Mouse (Mus musculus) liver, embryonic 11.5 days (tissue): ENCODE data around the gene Irf3. TPM values are rescaled to one million over a fixed set of nuclear protein-coding genes. Genes with fewer than 3 reads are reported as not detected.

Experiments used
- ATAC-seq: fragments of 200-750 bp; cut with Nextera tagmentation; replicated peaks from 2 replicates; pipeline ENCODE4 v1.8.0; 2017; ENCODE audit warnings: moderate number of reproducible peaks, mild to moderate bottlenecking, moderate TSS enrichment, moderate library complexity; ENCODE audit not compliant: low FRiP score
- DNase-seq: peaks from one replicate; pipeline ENCODE4 v3.0.0-alpha.2; 2017; ENCODE audit warnings: low spot score
- H3K27ac ChIP-seq: fragments of 300-500 bp; sonication (generic); 2 replicates; pipeline ENCODE4 v1.5.1; 2014; ENCODE audit warnings: mild to moderate bottlenecking, low read depth, low read length, control low read depth
- H3K27me3 ChIP-seq: fragments of 300-500 bp; sonication (generic); replicated peaks from 2 replicates; pipeline ENCODE4 v1.6.1; 2014; ENCODE audit warnings: low read length, mixed read lengths; ENCODE audit not compliant: control insufficient read depth, insufficient read depth
- H3K36me3 ChIP-seq: fragments of 300-500 bp; sonication (generic); 2 replicates; pipeline ENCODE4 v1.6.1; 2014; ENCODE audit warnings: mild to moderate bottlenecking, low read length, moderate library complexity, mixed read lengths; ENCODE audit not compliant: control insufficient read depth, insufficient read depth
- H3K4me1 ChIP-seq: fragments of 300-500 bp; sonication (generic); replicated peaks from 2 replicates; pipeline ENCODE4 v1.6.1; 2014; ENCODE audit warnings: low read length, mixed read lengths; ENCODE audit not compliant: control insufficient read depth, insufficient read depth
- H3K4me2 ChIP-seq: fragments of 300-500 bp; sonication (generic); 2 replicates; pipeline ENCODE4 v1.6.1; 2014; ENCODE audit warnings: mild to moderate bottlenecking, control low read depth, moderate library complexity
- H3K4me3 ChIP-seq: fragments of 300-500 bp; sonication (generic); 2 replicates; pipeline ENCODE4 v1.5.1; 2014; ENCODE audit warnings: low read depth, low read length, control low read depth
- H3K9ac ChIP-seq: fragments of 300-500 bp; sonication (generic); 2 replicates; pipeline ENCODE4 v1.6.1; 2014; ENCODE audit warnings: low read depth, low read length, control low read depth
- H3K9me3 ChIP-seq: fragments of 300-500 bp; sonication (generic); 2 replicates; pipeline ENCODE4 v1.6.1; 2016; ENCODE audit warnings: low read length, inconsistent platforms, mixed read lengths; ENCODE audit not compliant: control insufficient read depth
- WGBS: fragments of 180-500 bp; shearing (Covaris S2); extraction: QIAGEN DNeasy Blood & Tissue Kit; methylation state at CpG from one replicate; pipeline ENCODE4 v1.1.7; 2014; 5-methylcytosine and 5-hydroxymethylcytosine counted together
- polyA plus RNA-seq: library from polyadenylated mRNA; unstranded; fragments of >200 nt; fragmentation: Nextera tagmentation; extraction: Ambion mirVana; gene quantifications from 2 replicates; pipeline ENCODE4 v1.2.1, GENCODE M21; 2014

Irf3 gene
- polyA plus RNA-seq, 1 experiment from 2014 or later = 88.4 TPM

- H3K9ac ChIP-seq = no peak overlapping the region
- no peaks in the 10 kb centered on the region for H3K4me1 ChIP-seq
- no peak overlapping the region for H3K4me3 ChIP-seq
- no peak overlapping the region for H3K27ac ChIP-seq
- ATAC-seq = no peak
- no peak for DNase-seq
- H3K9me3 ChIP-seq = no peaks in the 10 kb centered on the region
- 95% methylated on average over 29 of the region's 29 CpGs for WGBS
- H3K4me2 ChIP-seq = no peak overlapping the region
- no peaks in the 10 kb centered on the region for H3K27me3 ChIP-seq
- H3K36me3 ChIP-seq = peaks cover 84% of the 10 kb centered on the region
These were observed 9.7 kb downstream of the Irf3 start for GRCm38 (mm10) chr7:45007141-45007540.

DNA sequence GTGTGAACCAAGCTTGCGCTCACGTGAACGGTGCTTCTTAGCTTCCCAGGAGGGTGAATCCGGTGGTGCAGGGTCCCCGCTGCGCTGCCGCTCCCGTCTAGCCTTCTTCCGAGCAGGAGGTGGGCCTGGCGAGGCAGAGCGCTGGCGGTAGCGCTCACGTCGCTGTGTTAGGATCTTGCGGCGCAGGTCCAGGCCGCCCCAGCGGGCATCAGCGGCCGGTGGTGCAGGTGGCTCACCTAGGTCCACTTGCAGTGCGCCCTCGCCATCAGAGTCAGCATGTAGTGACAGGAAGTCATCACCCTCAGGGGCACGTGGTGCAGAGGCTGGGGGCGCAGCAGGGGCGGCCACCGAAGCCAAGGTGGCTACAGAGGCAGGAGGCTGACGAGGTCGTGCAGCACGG lies 10.4 kb downstream of the Irf3 start:
- no peak for DNase-seq
- no peak overlapping the region for H3K4me3 ChIP-seq
- H3K4me2 ChIP-seq = no peak overlapping the region
- no peaks in the 10 kb centered on the region for H3K9me3 ChIP-seq
- WGBS = 96% methylated on average over 30 of the region's 30 CpGs
- no peaks in the 10 kb centered on the region for H3K27me3 ChIP-seq
- peaks cover 83% of the 10 kb centered on the region for H3K36me3 ChIP-seq
- no peak for ATAC-seq
- H3K9ac ChIP-seq = no peak overlapping the region
- no peak overlapping the region for H3K27ac ChIP-seq
- H3K4me1 ChIP-seq = peaks cover 2% of the 10 kb centered on the region; the same call in 1 of the 2 replicates

DNA sequence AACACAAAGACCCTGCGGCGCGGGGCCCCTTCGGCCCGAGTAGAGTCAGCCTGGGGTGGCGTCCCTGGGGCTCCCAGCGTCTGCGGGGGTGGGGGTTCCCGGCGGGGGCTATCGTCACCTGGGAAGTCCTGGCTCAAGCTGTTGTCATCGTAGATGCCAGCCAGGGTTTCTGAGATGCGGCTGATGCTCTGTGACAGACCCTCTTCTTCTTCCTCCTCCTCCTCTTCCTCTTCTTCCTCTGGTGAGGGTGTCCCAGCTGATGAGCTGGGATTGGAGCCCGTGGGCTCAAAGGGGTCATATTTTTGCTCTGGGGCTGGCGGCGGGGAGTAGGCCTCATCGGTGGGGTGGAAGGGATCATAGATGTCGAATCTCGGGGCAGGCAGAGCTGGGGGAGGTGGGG lies 11.0 kb downstream of the Irf3 start:
- Histone ChIP-seq H3K36me3 (peaks cover 83% of the 10 kb centered on the region), H3K4me3 (no peak overlapping the region), H3K4me1 (peaks cover 7% of the 10 kb centered on the region; the same call in 1 of the 2 replicates), H3K9ac (no peak overlapping the region), H3K9me3 (no peaks in the 10 kb centered on the region), H3K4me2 (no peak overlapping the region), H3K27ac (no peak overlapping the region), H3K27me3 (no peaks in the 10 kb centered on the region)
- no peak for DNase-seq
- 94% methylated on average over 19 of the region's 19 CpGs for WGBS
- no peak for ATAC-seq

- no peak for ATAC-seq
- Histone ChIP-seq H3K4me2 (no peak overlapping the region), H3K9ac (no peak overlapping the region), H3K27me3 (no peaks in the 10 kb centered on the region), H3K27ac (no peak overlapping the region), H3K9me3 (no peaks in the 10 kb centered on the region), H3K4me3 (no peak overlapping the region), H3K4me1 (peaks cover 23% of the 10 kb centered on the region), H3K36me3 (peaks cover 52% of the 10 kb centered on the region)
- no peak for DNase-seq
- WGBS = 97% methylated on average over 6 of the region's 6 CpGs
These were observed 14.6 kb downstream of the Irf3 start for GRCm38 (mm10) chr7:45012011-45012410.

DNA sequence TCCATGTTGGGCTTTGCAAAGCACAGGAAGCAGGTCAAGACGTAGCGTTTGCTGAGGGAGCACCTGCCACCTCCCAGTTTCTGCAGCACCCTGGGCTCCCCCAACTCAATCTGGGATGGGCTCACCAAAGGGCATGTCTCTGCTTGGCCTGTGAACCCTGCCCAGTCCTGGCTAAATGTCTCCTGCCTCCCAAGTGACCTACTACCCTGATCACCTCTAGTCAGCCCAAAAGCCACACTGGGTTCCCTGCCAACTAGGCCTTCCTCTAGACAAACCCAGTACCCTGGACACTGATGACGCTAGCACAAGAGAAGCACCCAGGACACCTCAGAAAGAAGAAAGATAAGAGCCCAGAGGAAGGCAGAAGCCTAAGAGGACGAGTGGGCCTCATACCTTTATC lies 15.4 kb downstream of the Irf3 start:
- ATAC-seq (no peak), DNase-seq (no peak)
- Histone ChIP-seq H3K9me3 (no peaks in the 10 kb centered on the region), H3K9ac (no peak overlapping the region; the same call in 1 of the 2 replicates), H3K36me3 (peaks cover 44% of the 10 kb centered on the region), H3K27me3 (no peaks in the 10 kb centered on the region), H3K27ac (no peak overlapping the region), H3K4me2 (0 out of 2 replicates have a peak overlapping the region, but pooled peaks have one; percentile 21), H3K4me1 (peaks cover 23% of the 10 kb centered on the region), H3K4me3 (no peak overlapping the region)
- WGBS = 74% methylated on average over 4 of the region's 4 CpGs

DNA sequence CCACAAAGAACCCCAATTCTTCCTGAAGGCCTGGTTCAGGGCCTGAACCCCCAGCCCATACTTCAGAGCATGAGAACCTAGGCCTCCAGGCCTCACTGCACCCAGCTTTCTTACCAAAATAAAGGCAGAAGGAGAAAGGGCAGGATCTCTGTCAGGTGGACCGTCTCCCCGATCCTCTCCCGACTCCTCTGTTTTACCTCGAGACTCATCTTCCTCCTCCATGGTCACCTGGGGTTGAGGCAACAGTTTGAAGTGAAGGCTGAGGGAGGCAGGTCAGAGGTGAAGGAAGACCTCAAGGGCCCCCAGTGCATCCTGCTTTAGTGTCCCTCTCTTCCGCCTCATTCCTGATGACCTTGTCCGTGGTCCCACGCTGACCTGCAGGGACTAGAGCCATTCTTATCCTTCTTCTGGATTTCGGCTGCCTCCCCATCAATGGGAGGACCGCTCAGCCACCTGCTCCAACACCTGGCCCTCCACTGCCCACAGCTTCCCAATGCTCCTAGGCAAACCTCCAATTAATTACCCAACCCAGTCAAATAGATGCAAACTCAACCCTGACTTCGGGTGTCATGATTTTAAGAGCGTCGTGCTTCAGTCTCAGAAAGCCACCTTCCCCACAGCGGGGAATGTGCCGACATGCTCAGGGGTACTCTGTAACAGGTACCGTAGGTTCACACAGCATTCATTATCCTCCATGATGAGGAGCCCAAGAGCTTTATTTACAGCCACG lies 16.1 kb downstream of the Irf3 start:
- peak overlapping the region; percentile 21; the same call in 1 of the 2 replicates for H3K4me2 ChIP-seq
- ATAC-seq = no peak
- no peak overlapping the region; the same call in 1 of the 2 replicates for H3K9ac ChIP-seq
- DNase-seq = no peak
- no peak overlapping the region for H3K27ac ChIP-seq
- H3K4me3 ChIP-seq = no peak overlapping the region
- 95% methylated on average over 16 of the region's 16 CpGs for WGBS
- H3K9me3 ChIP-seq = no peaks in the 10 kb centered on the region
- no peaks in the 10 kb centered on the region for H3K27me3 ChIP-seq
- H3K36me3 ChIP-seq = peaks cover 37% of the 10 kb centered on the region
- H3K4me1 ChIP-seq = peaks cover 23% of the 10 kb centered on the region

DNA sequence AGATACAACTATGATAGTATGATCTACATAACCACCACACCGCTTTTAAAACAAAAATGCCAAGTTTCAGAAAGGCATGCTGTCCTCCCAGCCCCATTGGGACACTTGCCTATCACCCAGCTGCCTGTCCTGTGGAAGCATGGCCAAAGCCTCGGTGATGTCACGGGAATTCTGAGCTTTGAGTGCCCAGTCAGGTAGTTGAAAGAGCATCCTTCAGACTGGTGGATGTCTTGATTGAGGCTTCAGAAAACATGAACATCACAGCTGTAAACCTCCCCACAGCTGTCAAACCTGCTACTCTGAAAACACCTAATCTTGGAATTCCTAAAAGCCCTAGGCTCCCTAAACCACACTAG lies 16.6 kb downstream of the Irf3 start:
- peaks cover 32% of the 10 kb centered on the region for H3K36me3 ChIP-seq

GRCm38 (mm10) chr7:45015344-45015956 lies 18.0 kb downstream of the Irf3 start:
- Histone ChIP-seq H3K4me1 (peaks cover 26% of the 10 kb centered on the region), H3K9me3 (no peaks in the 10 kb centered on the region), H3K36me3 (peaks cover 19% of the 10 kb centered on the region), H3K4me3 (peak overlapping the region; percentile 92), H3K27ac (peak overlapping the region; percentile 95), H3K4me2 (peak overlapping the region; percentile 86), H3K27me3 (0 out of 2 replicates have a peak, but pooled peaks cover 3% of the 10 kb centered on the region), H3K9ac (peak overlapping the region; percentile 96)
- ATAC-seq (no peak), DNase-seq (no peak)
- 1% methylated on average over 20 of the region's 20 CpGs for WGBS

More for the DNA sequence above, 16.6 kb downstream of the Irf3 start:
- Histone ChIP-seq H3K9me3 (no peaks in the 10 kb centered on the region), H3K4me2 (no peak overlapping the region), H3K4me1 (peaks cover 25% of the 10 kb centered on the region), H3K4me3 (no peak overlapping the region), H3K9ac (no peak overlapping the region), H3K27ac (no peak overlapping the region), H3K27me3 (no peaks in the 10 kb centered on the region)
- no peak for ATAC-seq
- 92% methylated on average over 3 of the region's 3 CpGs for WGBS
- no peak for DNase-seq
